Mouse (Mus musculus) forebrain, embryonic 13.5 days (tissue): ENCODE data around the gene Creld2. TPM values are rescaled to one million over a fixed set of nuclear protein-coding genes. Genes with fewer than 3 reads are reported as not detected.
"Not testable (repeated sequence)": the region's sequence is repeated elsewhere in the genome, so short reads cannot be mapped to it uniquely, and the experiment has no call there.

Experiments
- ATAC-seq: fragments of 200-750 bp; cut with Nextera tagmentation; 2 replicates; pipeline ENCODE4 v1.8.0; 2017
- H3K27ac ChIP-seq: fragments of 300-500 bp; sonication (generic); 2 replicates; pipeline ENCODE4 v1.5.1; 2015; ENCODE audit warnings: inconsistent platforms, mild to moderate bottlenecking, moderate library complexity
- H3K27me3 ChIP-seq: fragments of 300-500 bp; sonication (generic); 2 replicates; pipeline ENCODE4 v1.6.1; 2015; ENCODE audit warnings: mild to moderate bottlenecking, inconsistent platforms
- H3K36me3 ChIP-seq: fragments of 300-500 bp; sonication (generic); 2 replicates; pipeline ENCODE4 v1.6.1; 2015; ENCODE audit warnings: mild to moderate bottlenecking, inconsistent platforms; ENCODE audit not compliant: poor library complexity, severe bottlenecking
- H3K4me1 ChIP-seq: fragments of 300-500 bp; sonication (generic); 2 replicates; pipeline ENCODE4 v1.6.1; 2015; ENCODE audit warnings: inconsistent platforms
- H3K4me2 ChIP-seq: fragments of 300-500 bp; sonication (generic); 2 replicates; pipeline ENCODE4 v1.6.1; 2015; ENCODE audit warnings: inconsistent platforms, mild to moderate bottlenecking, moderate library complexity
- H3K4me3 ChIP-seq: fragments of 300-500 bp; sonication (generic); 2 replicates; pipeline ENCODE4 v1.5.1; 2015; ENCODE audit warnings: mild to moderate bottlenecking, inconsistent platforms
- H3K9ac ChIP-seq: fragments of 300-500 bp; sonication (generic); 2 replicates; pipeline ENCODE4 v1.6.1; 2015; ENCODE audit warnings: mild to moderate bottlenecking, inconsistent platforms
- H3K9me3 ChIP-seq: fragments of 300-500 bp; sonication (generic); replicated peaks from 2 replicates; pipeline ENCODE4 v1.6.1; 2016; ENCODE audit warnings: inconsistent platforms
- WGBS: fragments of 180-500 bp; shearing (Covaris S2); methylation state at CpG from one replicate; pipeline ENCODE4 v1.1.7; 2015; 5-methylcytosine and 5-hydroxymethylcytosine counted together
- polyA plus RNA-seq: library from polyadenylated mRNA; unstranded; fragments of >200 nt; fragmentation: Nextera tagmentation; extraction: Ambion mirVana; gene quantifications from 2 replicates; pipeline ENCODE4 v1.2.1, GENCODE M21; 2015

Creld2 gene
- 62.2 and 63.6 TPM in 2 replicates for polyA plus RNA-seq

GRCm38 (mm10) chr15:88819026-88819905 lies at the start of gene Creld2, which contains the start of gene Alg12:
Gene Creld2 (plus strand): TSS chr15:88819646.
Gene Alg12 (minus strand): TSS chr15:88819318.
- ATAC-seq = peak; percentile 99
- peak within 1 kb of the TSS; percentile 95 for H3K4me2 ChIP-seq
- WGBS = under 1% methylated on average over 87 of the region's 88 CpGs
- no peaks in the 10 kb centered on the region for H3K9me3 ChIP-seq
- H3K4me3 ChIP-seq = peak within 1 kb of the TSS; percentile 76
- peak within 1 kb of the TSS; percentile 73 for H3K27ac ChIP-seq
- H3K4me1 ChIP-seq = peaks cover 27% of the 10 kb centered on the region
- H3K36me3 ChIP-seq = peaks cover 48% of the 10 kb centered on the region
- peak within 1 kb of the TSS; percentile 88 for H3K9ac ChIP-seq
- H3K27me3 ChIP-seq = no peaks in the 10 kb centered on the region

GRCm38 (mm10) chr15:88774630-88775029 lies 44.8 kb upstream of the Creld2 start:
- Histone ChIP-seq H3K9me3 (peaks cover 10% of the 10 kb centered on the region), H3K36me3 (peaks cover 67% of the 10 kb centered on the region)
- not testable (repeated sequence) for ATAC-seq, H3K27me3 ChIP-seq, H3K4me2 ChIP-seq, H3K9ac ChIP-seq, H3K27ac ChIP-seq, H3K4me3 ChIP-seq, H3K4me1 ChIP-seq
- 93% methylated on average over 5 of the region's 5 CpGs for WGBS

DNA sequence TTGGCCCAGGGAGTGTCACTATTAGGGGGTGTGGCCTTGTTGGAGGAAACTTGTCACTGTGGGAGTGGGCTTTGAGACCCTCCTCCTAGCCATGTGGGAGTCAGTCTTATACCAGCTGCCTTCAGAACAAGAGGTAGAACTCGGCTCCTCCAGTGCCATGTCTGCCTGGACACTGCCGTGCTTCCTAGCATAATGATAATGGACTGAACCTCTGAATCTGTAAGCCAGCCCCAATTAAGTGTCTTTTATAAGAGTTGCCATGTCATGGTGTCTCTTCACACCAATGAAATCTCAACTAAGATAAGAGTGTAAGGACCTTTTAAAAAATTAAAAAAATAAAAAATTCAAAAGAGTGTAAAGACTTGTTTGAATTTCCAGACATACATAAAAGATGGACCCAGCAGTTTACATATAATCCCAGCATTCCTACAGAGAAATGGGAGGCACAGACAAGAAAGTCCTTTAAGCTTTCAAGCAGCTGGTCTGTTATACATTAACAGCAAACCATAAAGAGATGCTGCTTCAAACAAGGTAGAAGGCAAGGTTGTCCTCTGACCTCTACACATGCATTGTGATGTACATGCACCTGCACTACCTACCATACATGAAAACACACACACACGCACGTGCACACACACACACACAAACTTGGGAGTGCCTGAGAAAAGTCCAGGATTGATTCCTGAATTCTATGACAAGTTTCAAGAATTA lies 27.2 kb upstream of the Creld2 start:
- WGBS = 84% methylated on average over 4 of the region's 4 CpGs
- no peak for ATAC-seq
- Histone ChIP-seq H3K27ac (no peak overlapping the region), H3K4me2 (no peak overlapping the region), H3K4me3 (no peak overlapping the region), H3K36me3 (peaks cover 4% of the 10 kb centered on the region), H3K9me3 (no peaks in the 10 kb centered on the region), H3K4me1 (no peaks in the 10 kb centered on the region), H3K9ac (no peak overlapping the region), H3K27me3 (no peaks in the 10 kb centered on the region)

GRCm38 (mm10) chr15:88794729-88795128 lies 24.7 kb upstream of the Creld2 start:
- not testable (repeated sequence) for H3K27me3 ChIP-seq, H3K4me2 ChIP-seq, H3K9ac ChIP-seq, H3K4me1 ChIP-seq, ATAC-seq, H3K36me3 ChIP-seq, H3K9me3 ChIP-seq, H3K4me3 ChIP-seq, H3K27ac ChIP-seq
- 84% methylated on average over 5 of the region's 5 CpGs for WGBS

- 88% methylated on average over 11 of the region's 11 CpGs for WGBS
- Histone ChIP-seq H3K36me3 (peaks cover 15% of the 10 kb centered on the region), H3K4me1 (no peaks in the 10 kb centered on the region), H3K27ac (no peak overlapping the region), H3K4me3 (no peak overlapping the region), H3K4me2 (no peak overlapping the region), H3K9ac (no peak overlapping the region), H3K27me3 (no peaks in the 10 kb centered on the region), H3K9me3 (no peaks in the 10 kb centered on the region)
- ATAC-seq = no peak
Observed at GRCm38 (mm10) chr15:88799950-88800371, 19.5 kb upstream of the Creld2 start.

DNA sequence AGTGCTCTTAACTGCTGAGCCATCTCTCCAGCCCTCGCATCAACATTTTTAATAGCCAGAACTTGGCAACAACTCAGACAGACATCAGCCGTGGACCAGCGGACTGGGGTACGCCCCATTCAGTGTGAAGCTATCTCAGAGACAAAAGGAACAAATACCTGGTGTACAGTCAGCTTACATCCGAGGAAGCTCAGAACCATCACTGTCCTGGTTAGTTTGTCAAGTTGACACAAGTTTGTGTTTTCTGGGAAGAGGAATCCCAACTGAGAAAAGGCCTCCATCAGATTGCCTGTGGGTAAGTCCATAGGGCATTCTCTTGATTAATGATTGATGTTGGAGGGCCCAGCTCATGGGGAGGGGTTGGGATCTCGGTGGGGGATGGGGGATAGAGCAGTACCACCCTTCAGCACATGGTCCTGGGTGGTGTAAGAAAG lies 18.5 kb upstream of the Creld2 start:
- Histone ChIP-seq H3K9me3 (no peaks in the 10 kb centered on the region), H3K27me3 (no peaks in the 10 kb centered on the region), H3K4me2 (no peak overlapping the region), H3K4me3 (no peak overlapping the region), H3K4me1 (no peaks in the 10 kb centered on the region), H3K36me3 (peaks cover 24% of the 10 kb centered on the region), H3K27ac (no peak overlapping the region), H3K9ac (no peak overlapping the region)
- WGBS = 88% methylated on average over 6 of the region's 6 CpGs
- ATAC-seq = no peak

DNA sequence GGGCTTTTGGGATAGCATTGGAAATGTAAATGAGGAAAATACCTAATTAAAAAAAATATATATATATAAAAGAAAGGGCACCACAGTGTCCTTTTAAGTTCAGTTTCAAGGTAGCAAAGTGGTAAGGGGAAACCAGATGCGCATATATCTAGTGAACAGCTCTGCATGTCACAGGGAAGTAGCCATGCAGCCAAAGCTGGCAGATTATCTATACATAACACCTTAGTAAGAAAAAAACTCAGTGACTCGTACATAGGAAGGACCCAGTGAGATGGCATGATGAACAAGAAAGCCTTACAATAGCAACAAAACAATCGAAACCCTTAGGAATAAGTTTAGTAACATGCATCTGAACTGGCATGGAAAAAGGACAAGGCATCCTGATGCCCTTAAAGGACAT lies 17.5 kb upstream of the Creld2 start:
- no peak overlapping the region for H3K9ac ChIP-seq
- H3K4me2 ChIP-seq = no peak overlapping the region
- H3K36me3 ChIP-seq = peaks cover 33% of the 10 kb centered on the region
- no peaks in the 10 kb centered on the region for H3K4me1 ChIP-seq
- no peaks in the 10 kb centered on the region for H3K27me3 ChIP-seq
- H3K9me3 ChIP-seq = no peaks in the 10 kb centered on the region
- no peak overlapping the region for H3K4me3 ChIP-seq
- ATAC-seq = no peak
- 92% methylated on average over 3 of the region's 3 CpGs for WGBS
- no peak overlapping the region for H3K27ac ChIP-seq

- H3K36me3 ChIP-seq = peaks cover 33% of the 10 kb centered on the region
- H3K27me3 ChIP-seq = no peaks in the 10 kb centered on the region
- no peak for ATAC-seq
- H3K9me3 ChIP-seq = no peaks in the 10 kb centered on the region
- no peak overlapping the region for H3K27ac ChIP-seq
- H3K4me3 ChIP-seq = no peak overlapping the region
- H3K4me1 ChIP-seq = no peaks in the 10 kb centered on the region
- WGBS = 86% methylated on average over 6 of the region's 6 CpGs
- no peak overlapping the region for H3K4me2 ChIP-seq
- H3K9ac ChIP-seq = no peak overlapping the region
Observed at GRCm38 (mm10) chr15:88802348-88802747, 17.1 kb upstream of the Creld2 start.

- Histone ChIP-seq H3K27me3 (no peaks in the 10 kb centered on the region), H3K4me1 (no peaks in the 10 kb centered on the region), H3K27ac (no peak overlapping the region), H3K4me3 (no peak overlapping the region), H3K9ac (no peak overlapping the region), H3K4me2 (no peak overlapping the region), H3K36me3 (peaks cover 77% of the 10 kb centered on the region), H3K9me3 (no peaks in the 10 kb centered on the region)
- no peak for ATAC-seq
- WGBS = 89% methylated on average over 8 of the region's 8 CpGs
Observed at GRCm38 (mm10) chr15:88808121-88808520, 11.3 kb upstream of the Creld2 start.

GRCm38 (mm10) chr15:88810369-88810768 lies 9.1 kb upstream of the Creld2 start:
- Histone ChIP-seq H3K4me3 (no peak overlapping the region), H3K4me1 (no peaks in the 10 kb centered on the region), H3K27ac (no peak overlapping the region), H3K4me2 (no peak overlapping the region), H3K9ac (no peak overlapping the region), H3K36me3 (peaks cover 81% of the 10 kb centered on the region), H3K27me3 (no peaks in the 10 kb centered on the region), H3K9me3 (no peaks in the 10 kb centered on the region)
- ATAC-seq = no peak
- WGBS = 100% methylated on average over 2 of the region's 2 CpGs

- Histone ChIP-seq H3K36me3 (peaks cover 72% of the 10 kb centered on the region), H3K4me1 (peaks cover 4% of the 10 kb centered on the region), H3K4me3 (no peak overlapping the region), H3K4me2 (no peak overlapping the region), H3K27ac (no peak overlapping the region), H3K9me3 (no peaks in the 10 kb centered on the region), H3K9ac (no peak overlapping the region), H3K27me3 (no peaks in the 10 kb centered on the region)
- ATAC-seq = no peak
- 90% methylated on average over 3 of the region's 3 CpGs for WGBS
Observed at GRCm38 (mm10) chr15:88813262-88813661, 6.2 kb upstream of the Creld2 start.

- WGBS = 98% methylated on average over 2 of the region's 2 CpGs
Observed at GRCm38 (mm10) chr15:88813873-88814272, 5.6 kb upstream of the Creld2 start.

More at GRCm38 (mm10) chr15:88813873-88814272, 5.6 kb upstream of the Creld2 start:
- H3K9ac ChIP-seq, H3K27me3 ChIP-seq, H3K4me2 ChIP-seq, H3K9me3 ChIP-seq, H3K4me3 ChIP-seq, H3K27ac ChIP-seq, H3K4me1 ChIP-seq, ATAC-seq: not testable (repeated sequence)
- peaks cover 67% of the 10 kb centered on the region for H3K36me3 ChIP-seq
